Mouse (Mus musculus): ENCODE data around the gene Hoxb4. TPM values are rescaled to one million over a fixed set of nuclear protein-coding genes. Genes with fewer than 3 reads are reported as not detected.
A peak's percentile ranks its signal among the peaks of the same experiment; 100 is the strongest.

Gene Hoxb4
- polyA plus RNA-seq, 1 experiment from 2014 or later = 0.70 TPM

GRCm38 (mm10) chr11:96308763-96309162, 9.3 kb upstream of the Hoxb4 start:
- ATAC-seq (ENCODE audit: low read depth) (no peak), DNase-seq (ENCODE audit: low spot score) (no peak)
- Histone ChIP-seq H3K9me3 (ENCODE audit: control insufficient read depth, low read length) (no peaks in the 10 kb centered on the region), H3K9ac (ENCODE audit: low read depth, low read length) (no peak overlapping the region), H3K27me3 (replicated peaks; ENCODE audit: control insufficient read depth, insufficient read depth, low read length) (peaks cover 100% of the 10 kb centered on the region), H3K4me2 (ENCODE audit: low read depth, low read length) (no peak overlapping the region), H3K4me1 (ENCODE audit: control insufficient read depth, insufficient read depth, low read length) (no peaks in the 10 kb centered on the region), H3K36me3 (ENCODE audit: control insufficient read depth, insufficient read depth, low read length) (no peaks in the 10 kb centered on the region), H3K4me3 (ENCODE audit: low read depth, low read length) (no peak overlapping the region), H3K27ac (replicated peaks; ENCODE audit: low read depth, low read length) (no peak overlapping the region)
- WGBS = 16% methylated on average over 4 of the region's 4 CpGs

GRCm38 (mm10) chr11:96309288-96309687, 8.8 kb upstream of the Hoxb4 start:
- no peak overlapping the region for H3K27ac ChIP-seq (replicated peaks; ENCODE audit: low read depth, low read length)
- no peak overlapping the region for H3K9ac ChIP-seq (ENCODE audit: low read depth, low read length)
- H3K4me2 ChIP-seq (ENCODE audit: low read depth, low read length) = no peak overlapping the region
- 14% methylated on average over 4 of the region's 4 CpGs for WGBS
- H3K9me3 ChIP-seq (ENCODE audit: control insufficient read depth, low read length) = no peaks in the 10 kb centered on the region
- no peaks in the 10 kb centered on the region for H3K36me3 ChIP-seq (ENCODE audit: control insufficient read depth, insufficient read depth, low read length)
- no peak for ATAC-seq (ENCODE audit: low read depth)
- no peak overlapping the region for H3K4me3 ChIP-seq (ENCODE audit: low read depth, low read length)
- no peak for DNase-seq (ENCODE audit: low spot score)
- H3K4me1 ChIP-seq (ENCODE audit: control insufficient read depth, insufficient read depth, low read length) = no peaks in the 10 kb centered on the region
- H3K27me3 ChIP-seq (replicated peaks; ENCODE audit: control insufficient read depth, insufficient read depth, low read length) = peaks cover 100% of the 10 kb centered on the region

GRCm38 (mm10) chr11:96310183-96310938, 7.7 kb upstream of the Hoxb4 start:
- H3K4me1 ChIP-seq (ENCODE audit: control insufficient read depth, insufficient read depth, low read length) = no peaks in the 10 kb centered on the region
- WGBS = 5% methylated on average over 20 of the region's 20 CpGs
- no peak overlapping the region for H3K27ac ChIP-seq (replicated peaks; ENCODE audit: low read depth, low read length)
- H3K27me3 ChIP-seq (replicated peaks; ENCODE audit: control insufficient read depth, insufficient read depth, low read length) = peaks cover 100% of the 10 kb centered on the region
- DNase-seq (ENCODE audit: low spot score) (no peak), ATAC-seq (ENCODE audit: low read depth) (no peak)
- no peak overlapping the region for H3K4me2 ChIP-seq (ENCODE audit: low read depth, low read length)
- H3K9me3 ChIP-seq (ENCODE audit: control insufficient read depth, low read length) = no peaks in the 10 kb centered on the region
- no peaks in the 10 kb centered on the region for H3K36me3 ChIP-seq (ENCODE audit: control insufficient read depth, insufficient read depth, low read length)
- H3K9ac ChIP-seq (ENCODE audit: low read depth, low read length) = no peak overlapping the region
- H3K4me3 ChIP-seq (ENCODE audit: low read depth, low read length) = no peak overlapping the region

GRCm38 (mm10) chr11:96311097-96311496, 7.0 kb upstream of the Hoxb4 start:
- H3K36me3 ChIP-seq (ENCODE audit: control insufficient read depth, insufficient read depth, low read length) = no peaks in the 10 kb centered on the region
- H3K4me3 ChIP-seq (ENCODE audit: low read depth, low read length) = peak overlapping the region; percentile 19
- DNase-seq (ENCODE audit: low spot score) = no peak
- H3K9ac ChIP-seq (ENCODE audit: low read depth, low read length) = no peak overlapping the region
- WGBS = 9% methylated on average over 6 of the region's 6 CpGs
- peaks cover 100% of the 10 kb centered on the region for H3K27me3 ChIP-seq (replicated peaks; ENCODE audit: control insufficient read depth, insufficient read depth, low read length)
- H3K9me3 ChIP-seq (ENCODE audit: control insufficient read depth, low read length) = no peaks in the 10 kb centered on the region
- no peak for ATAC-seq (ENCODE audit: low read depth)
- peak overlapping the region; percentile 34 for H3K4me2 ChIP-seq (ENCODE audit: low read depth, low read length)
- no peaks in the 10 kb centered on the region for H3K4me1 ChIP-seq (ENCODE audit: control insufficient read depth, insufficient read depth, low read length)
- H3K27ac ChIP-seq (replicated peaks; ENCODE audit: low read depth, low read length) = no peak overlapping the region

- H3K9me3 ChIP-seq (ENCODE audit: control insufficient read depth, low read length) = no peaks in the 10 kb centered on the region
- WGBS = 2% methylated on average over 31 of the region's 31 CpGs
- H3K27me3 ChIP-seq (replicated peaks; ENCODE audit: control insufficient read depth, insufficient read depth, low read length) = peaks cover 100% of the 10 kb centered on the region
- peak; percentile 90; the same call in 1 of the 2 replicates for ATAC-seq (ENCODE audit: low read depth)
- DNase-seq (ENCODE audit: low spot score) = peak; percentile 83
- H3K27ac ChIP-seq (replicated peaks; ENCODE audit: low read depth, low read length) = no peak overlapping the region
- H3K9ac ChIP-seq (ENCODE audit: low read depth, low read length) = no peak overlapping the region
- H3K4me1 ChIP-seq (ENCODE audit: control insufficient read depth, insufficient read depth, low read length) = no peaks in the 10 kb centered on the region
- H3K4me2 ChIP-seq (ENCODE audit: low read depth, low read length) = peak overlapping the region; percentile 34
- peak overlapping the region; percentile 19 for H3K4me3 ChIP-seq (ENCODE audit: low read depth, low read length)
- no peaks in the 10 kb centered on the region for H3K36me3 ChIP-seq (ENCODE audit: control insufficient read depth, insufficient read depth, low read length)
These were observed 6.3 kb upstream of the Hoxb4 start for GRCm38 (mm10) chr11:96311520-96312417.

- H3K4me2 ChIP-seq (ENCODE audit: low read depth, low read length) = no peak overlapping the region
- no peaks in the 10 kb centered on the region for H3K9me3 ChIP-seq (ENCODE audit: control insufficient read depth, low read length)
- no peak for ATAC-seq (ENCODE audit: low read depth)
- 20% methylated on average over 2 of the region's 2 CpGs for WGBS
- no peak overlapping the region for H3K27ac ChIP-seq (replicated peaks; ENCODE audit: low read depth, low read length)
- no peak overlapping the region for H3K4me3 ChIP-seq (ENCODE audit: low read depth, low read length)
- H3K4me1 ChIP-seq (ENCODE audit: control insufficient read depth, insufficient read depth, low read length) = no peaks in the 10 kb centered on the region
- no peak overlapping the region for H3K9ac ChIP-seq (ENCODE audit: low read depth, low read length)
- H3K36me3 ChIP-seq (ENCODE audit: control insufficient read depth, insufficient read depth, low read length) = no peaks in the 10 kb centered on the region
- DNase-seq (ENCODE audit: low spot score) = no peak
- H3K27me3 ChIP-seq (replicated peaks; ENCODE audit: control insufficient read depth, insufficient read depth, low read length) = peaks cover 100% of the 10 kb centered on the region
These were observed 4.9 kb upstream of the Hoxb4 start for GRCm38 (mm10) chr11:96313134-96313533.

- no peak for DNase-seq (ENCODE audit: low spot score)
- Histone ChIP-seq H3K4me2 (ENCODE audit: low read depth, low read length) (no peak overlapping the region), H3K27ac (replicated peaks; ENCODE audit: low read depth, low read length) (no peak overlapping the region), H3K4me1 (ENCODE audit: control insufficient read depth, insufficient read depth, low read length) (no peaks in the 10 kb centered on the region), H3K9ac (ENCODE audit: low read depth, low read length) (no peak overlapping the region), H3K4me3 (ENCODE audit: low read depth, low read length) (peak overlapping the region; percentile 4; the same call in 1 of the 2 replicates), H3K36me3 (ENCODE audit: control insufficient read depth, insufficient read depth, low read length) (no peaks in the 10 kb centered on the region), H3K27me3 (replicated peaks; ENCODE audit: control insufficient read depth, insufficient read depth, low read length) (peaks cover 100% of the 10 kb centered on the region), H3K9me3 (ENCODE audit: control insufficient read depth, low read length) (no peaks in the 10 kb centered on the region)
- no peak for ATAC-seq (ENCODE audit: low read depth)
- 12% methylated on average over 12 of the region's 12 CpGs for WGBS
These were observed 4.2 kb upstream of the Hoxb4 start for GRCm38 (mm10) chr11:96313806-96314428.

GRCm38 (mm10) chr11:96314671-96315343, 3.3 kb upstream of the Hoxb4 start:
- Histone ChIP-seq H3K36me3 (ENCODE audit: control insufficient read depth, insufficient read depth, low read length) (no peaks in the 10 kb centered on the region), H3K27me3 (replicated peaks; ENCODE audit: control insufficient read depth, insufficient read depth, low read length) (peaks cover 100% of the 10 kb centered on the region), H3K27ac (replicated peaks; ENCODE audit: low read depth, low read length) (no peak overlapping the region; the same call in 1 of the 2 replicates), H3K4me2 (ENCODE audit: low read depth, low read length) (peak overlapping the region; percentile 26; the same call in 1 of the 2 replicates), H3K4me1 (ENCODE audit: control insufficient read depth, insufficient read depth, low read length) (no peaks in the 10 kb centered on the region), H3K4me3 (ENCODE audit: low read depth, low read length) (peak overlapping the region; percentile 4; the same call in 1 of the 2 replicates), H3K9ac (ENCODE audit: low read depth, low read length) (no peak overlapping the region; the same call in 1 of the 2 replicates), H3K9me3 (ENCODE audit: control insufficient read depth, low read length) (no peaks in the 10 kb centered on the region)
- ATAC-seq (ENCODE audit: low read depth) (no peak), DNase-seq (ENCODE audit: low spot score) (no peak)
- 3% methylated on average over 32 of the region's 34 CpGs for WGBS
